Comparison of ENCODE assay signal across 7 mouse cellular contexts in the genomic region with DNA sequence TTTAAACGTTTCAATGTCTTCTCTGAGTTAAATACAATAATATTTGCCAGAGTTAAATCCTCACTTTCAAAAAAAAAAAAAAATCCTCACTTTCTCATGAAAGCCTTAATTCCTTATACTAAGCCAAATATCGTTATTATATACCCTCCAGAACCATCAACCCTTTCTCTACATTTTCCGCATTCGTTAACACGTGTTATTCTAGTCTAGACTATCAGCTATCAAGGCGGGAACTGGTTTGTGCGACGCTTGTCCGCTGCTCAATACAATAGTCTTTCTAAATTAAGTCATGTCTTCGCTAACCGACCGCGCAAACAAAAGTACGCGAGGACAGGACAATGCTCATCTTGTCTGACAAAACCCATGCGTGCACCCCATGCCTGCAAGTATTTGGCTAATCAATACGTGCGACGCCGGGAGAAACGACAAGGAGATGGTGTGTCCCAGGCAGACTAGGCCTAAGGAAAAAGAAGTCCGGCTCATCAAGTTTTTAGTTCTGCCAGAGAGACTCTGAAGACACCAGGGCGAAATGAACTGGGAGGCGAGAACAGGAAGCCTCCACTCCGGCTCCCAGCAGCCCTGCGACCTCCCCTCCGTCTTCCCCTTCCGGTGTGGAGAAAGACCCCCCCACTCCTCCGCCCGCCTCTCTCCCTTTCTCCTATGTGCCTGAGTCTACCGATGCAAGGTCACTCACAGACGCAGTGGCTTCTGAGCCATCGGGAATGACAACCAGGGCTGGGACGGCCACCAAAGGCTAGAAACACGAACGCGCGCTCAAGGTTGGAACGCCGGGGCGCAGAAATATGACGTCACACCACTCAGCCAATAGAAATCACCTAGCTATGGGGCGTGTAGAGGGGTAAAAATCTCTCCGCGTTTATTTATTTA. TPM values are rescaled to one million over a fixed set of nuclear protein-coding genes. Genes with fewer than 3 reads are reported as not detected.
A peak's percentile ranks its signal among the peaks of the same experiment; 100 is the strongest.
DNase-seq lines count a peak whose midpoint lies in the region; ATAC-seq lines count a peak whose summit lies in the region.

A gene (minus strand): TSS at position 805 of the 888 bp plus-strand sequence.

- peak; percentile 93 for DNase-seq in adrenal gland, postnatal 14 days
- DNase-seq in embryonic facial prominence, embryonic 11.5 days (ENCODE audit: low spot score): peak; percentile 94
- DNase-seq in kidney, adult 11 months: peak; percentile 85
- peak; percentile 94 for DNase-seq in limb, embryonic 10.5 days (ENCODE audit: low spot score)
- peak; percentile 68 for DNase-seq in spleen, adult 12 weeks (ENCODE audit: low spot score)

- H3K9ac ChIP-seq in embryonic facial prominence, embryonic 11.5 days (replicated peaks; ENCODE audit: low read length): peak within 1 kb of the TSS; percentile 82
- peak within 1 kb of the TSS; percentile 76 for H3K9ac ChIP-seq in midbrain, embryonic 13.5 days (replicated peaks)

- ATAC-seq in embryonic facial prominence, embryonic 11.5 days (replicated peaks; ENCODE audit: insufficient number of reproducible peaks, low FRiP score, low TSS enrichment, low read depth): peak; percentile 75
- peak; percentile 96 for ATAC-seq in granulocyte monocyte progenitor cell, adult 5-6 weeks (replicated peaks; ENCODE audit: poor library complexity, severe bottlenecking)
- peak; percentile 95 for ATAC-seq in midbrain, embryonic 13.5 days

- no peaks in the 10 kb centered on the region for H3K9me3 ChIP-seq in embryonic facial prominence, embryonic 11.5 days (replicated peaks; ENCODE audit: control insufficient read depth, low read length)
- H3K9me3 ChIP-seq in limb, embryonic 10.5 days (replicated peaks): no peaks in the 10 kb centered on the region
- H3K9me3 ChIP-seq in midbrain, embryonic 13.5 days: peaks cover 3% of the 10 kb centered on the region; the same call in 1 of the 2 replicates

- H3K27ac ChIP-seq in embryonic facial prominence, embryonic 11.5 days (replicated peaks; ENCODE audit: low read depth, low read length): peak within 1 kb of the TSS; percentile 86
- H3K27ac ChIP-seq in limb, embryonic 10.5 days: peak within 1 kb of the TSS; percentile 96
- H3K27ac ChIP-seq in midbrain, embryonic 13.5 days: peak within 1 kb of the TSS; percentile 93

- under 1% methylated on average over 45 of the region's 45 CpGs for WGBS in embryonic facial prominence, embryonic 11.5 days
- WGBS in limb, embryonic 10.5 days: under 1% methylated on average over 45 of the region's 45 CpGs
- under 1% methylated on average over 45 of the region's 45 CpGs for WGBS in midbrain, embryonic 13.5 days

- H3K4me1 ChIP-seq in embryonic facial prominence, embryonic 11.5 days (ENCODE audit: control insufficient read depth, insufficient read depth, low read length): no peaks in the 10 kb centered on the region
- H3K4me1 ChIP-seq in limb, embryonic 10.5 days: peaks cover 8% of the 10 kb centered on the region
- H3K4me1 ChIP-seq in midbrain, embryonic 13.5 days (replicated peaks): peaks cover 9% of the 10 kb centered on the region

- H3K4me2 ChIP-seq in embryonic facial prominence, embryonic 11.5 days (ENCODE audit: low read depth, low read length): peak within 1 kb of the TSS; percentile 50
- H3K4me2 ChIP-seq in midbrain, embryonic 13.5 days (replicated peaks): peak within 1 kb of the TSS; percentile 78

- peaks cover 3% of the 10 kb centered on the region; the same call in 1 of the 2 replicates for H3K36me3 ChIP-seq in embryonic facial prominence, embryonic 11.5 days (replicated peaks; ENCODE audit: control insufficient read depth, insufficient read depth, low read depth, low read length)
- H3K36me3 ChIP-seq in limb, embryonic 10.5 days: peaks cover 52% of the 10 kb centered on the region
- peaks cover 40% of the 10 kb centered on the region for H3K36me3 ChIP-seq in midbrain, embryonic 13.5 days

- peak within 1 kb of the TSS; percentile 71 for H3K4me3 ChIP-seq in embryonic facial prominence, embryonic 11.5 days (ENCODE audit: low read depth, low read length)
- H3K4me3 ChIP-seq in limb, embryonic 10.5 days: peak within 1 kb of the TSS; percentile 88
- peak within 1 kb of the TSS; percentile 83 for H3K4me3 ChIP-seq in midbrain, embryonic 13.5 days (replicated peaks)

- H3K27me3 ChIP-seq in embryonic facial prominence, embryonic 11.5 days (ENCODE audit: control insufficient read depth, insufficient read depth, low read length): no peaks in the 10 kb centered on the region
- H3K27me3 ChIP-seq in limb, embryonic 10.5 days (ENCODE audit: low read depth, poor library complexity, severe bottlenecking): no peaks in the 10 kb centered on the region
- no peaks in the 10 kb centered on the region for H3K27me3 ChIP-seq in midbrain, embryonic 13.5 days

RNA-seq across cellular contexts. Expression of the gene that starts here (rescaled TPM):
- total RNA-seq in adrenal gland, postnatal 14 days (2021): 20.4 and 27.1 TPM in 2 replicates
- 47.3 and 52.3 TPM in 2 replicates for polyA plus RNA-seq in embryonic facial prominence, embryonic 11.5 days (2014; fragmentation: Nextera tagmentation; extraction: Ambion mirVana)
- 27.7 and 44.9 TPM in 2 replicates for total RNA-seq in granulocyte monocyte progenitor cell, adult 5-6 weeks (2014; fragmentation: Nextera tagmentation)
- 19.3 and 26.3 TPM in 2 replicates for total RNA-seq in granulocyte monocyte progenitor cell, adult 5-6 weeks (2017)
- polyA plus RNA-seq in limb, embryonic 10.5 days (2016; fragmentation: Nextera tagmentation; extraction: Ambion mirVana): 41.2 and 46.9 TPM in 2 replicates
- 36.6 and 40.0 TPM in 2 replicates for polyA plus RNA-seq in midbrain, embryonic 13.5 days (2015; fragmentation: Nextera tagmentation; extraction: Ambion mirVana)

Comparison
In these comparisons a context has a peak if more than half of its experiments do, and no peak if none do; other contexts are left out.
1. Peak in every context shown above with its lines: DNase-seq, ATAC-seq, H3K4me3 ChIP-seq and H3K27ac ChIP-seq.